Mouse (Mus musculus) megakaryocyte, embryonic 14.5 days (primary cell): Measurements from ENCODE around the gene Lrrc75b.

Experiments
- FLI1 ChIP-seq: IDR thresholded peaks from 2 replicates; pipeline ENCODE4 v1.6.1; 2012; ENCODE audit warnings: low read length, inconsistent platforms, mixed read lengths
- GATA1 ChIP-seq: IDR thresholded peaks from 3 replicates; pipeline ENCODE4 v1.6.1; 2012; ENCODE audit warnings: mixed read lengths, low read length, inconsistent platforms, borderline replicate concordance

GRCm38 (mm10) chr10:75536123-75536522 is 24.0 kb downstream of the Lrrc75b start:
- TF ChIP-seq GATA1 (no peak), FLI1 (no peak)
